ENCODE assay signal across 8 mouse cellular contexts in the genomic region with DNA sequence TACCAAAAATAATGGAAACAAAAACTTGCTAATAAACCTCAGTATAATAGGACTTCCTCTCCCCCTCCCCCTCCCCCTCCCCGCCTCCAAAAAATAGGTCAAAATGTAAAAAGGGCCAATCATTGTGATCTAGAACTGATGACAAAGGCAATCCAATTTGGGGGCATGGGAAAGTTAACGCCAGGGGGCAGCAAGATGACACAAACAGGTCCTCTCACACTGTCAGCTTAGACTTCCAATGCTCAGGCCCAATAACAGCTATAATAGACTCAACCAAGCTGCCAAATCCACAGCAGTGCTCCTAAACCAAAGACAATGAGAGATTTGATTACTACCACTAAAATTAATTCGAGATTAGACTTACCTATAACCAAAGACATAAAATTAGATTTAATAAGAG. TPM values are rescaled to one million over a fixed set of nuclear protein-coding genes. Genes with fewer than 3 reads are reported as not detected.
DNase-seq lines count a peak whose midpoint lies in the region; ATAC-seq lines count a peak whose summit lies in the region.

No protein-coding gene starts in this region.

- ATAC-seq in embryonic facial prominence, embryonic 11.5 days (replicated peaks; ENCODE audit: insufficient number of reproducible peaks, low FRiP score, low TSS enrichment, low read depth): no peak
- ATAC-seq in intestine, embryonic 14.5 days (replicated peaks; ENCODE audit: low FRiP score, low TSS enrichment, low read depth): 0 out of 2 replicates have a peak, but pooled peaks have one; percentile 27
- peak; percentile 90 for ATAC-seq in neutrophil, adult 5-6 weeks (ENCODE audit: extremely low read depth, insufficient number of reproducible peaks, low FRiP score, poor library complexity, severe bottlenecking)

- WGBS in embryonic facial prominence, embryonic 11.5 days: 34% methylated on average over 3 of the region's 3 CpGs
- WGBS in intestine, embryonic 14.5 days: 12% methylated on average over 3 of the region's 3 CpGs

- H3K4me1 ChIP-seq in embryonic facial prominence, embryonic 11.5 days (ENCODE audit: control insufficient read depth, insufficient read depth, low read length): no peaks in the 10 kb centered on the region
- no peaks in the 10 kb centered on the region for H3K4me1 ChIP-seq in intestine, embryonic 14.5 days (replicated peaks; ENCODE audit: control insufficient read depth, insufficient read depth, low read length)

- H3K4me2 ChIP-seq in embryonic facial prominence, embryonic 11.5 days (ENCODE audit: low read depth, low read length): no peak overlapping the region
- no peak overlapping the region for H3K4me2 ChIP-seq in intestine, embryonic 14.5 days (ENCODE audit: low read length)

- DNase-seq in ovary, postnatal 14 days (ENCODE audit: low spot score): peak; percentile 19
- DNase-seq in ovary, adult 18-20 months (ENCODE audit: low spot score): no peak
- peak; percentile 58 for DNase-seq in adrenal gland, postnatal 14 days
- DNase-seq in embryonic facial prominence, embryonic 11.5 days (ENCODE audit: low spot score): peak; percentile 54
- DNase-seq in intestine, embryonic 14.5 days (ENCODE audit: low spot score): peak; percentile 56
- DNase-seq in left cerebral cortex, adult 8-10 months (ENCODE audit: low spot score in 2 of 2): peak; percentile 2 to 10
- DNase-seq in thymus, postnatal 4 days: peak; percentile 61

- H3K27ac ChIP-seq in embryonic facial prominence, embryonic 11.5 days (replicated peaks; ENCODE audit: low read depth, low read length): no peak overlapping the region
- H3K27ac ChIP-seq in intestine, embryonic 14.5 days (ENCODE audit: low read depth): no peak overlapping the region

- no peaks in the 10 kb centered on the region for H3K9me3 ChIP-seq in embryonic facial prominence, embryonic 11.5 days (replicated peaks; ENCODE audit: control insufficient read depth, low read length)
- no peaks in the 10 kb centered on the region for H3K9me3 ChIP-seq in intestine, embryonic 14.5 days (ENCODE audit: control insufficient read depth, low read length)

- no peak overlapping the region for H3K4me3 ChIP-seq in embryonic facial prominence, embryonic 11.5 days (ENCODE audit: low read depth, low read length)
- H3K4me3 ChIP-seq in intestine, embryonic 14.5 days (ENCODE audit: low read depth, low read length): no peak overlapping the region

- no peak overlapping the region for H3K9ac ChIP-seq in embryonic facial prominence, embryonic 11.5 days (replicated peaks; ENCODE audit: low read length)
- no peak overlapping the region for H3K9ac ChIP-seq in intestine, embryonic 14.5 days (ENCODE audit: low read length)

- no peaks in the 10 kb centered on the region for H3K27me3 ChIP-seq in embryonic facial prominence, embryonic 11.5 days (ENCODE audit: control insufficient read depth, insufficient read depth, low read length)
- H3K27me3 ChIP-seq in intestine, embryonic 14.5 days (replicated peaks; ENCODE audit: control insufficient read depth, insufficient read depth, low read length): no peaks in the 10 kb centered on the region

- H3K36me3 ChIP-seq in embryonic facial prominence, embryonic 11.5 days (replicated peaks; ENCODE audit: control insufficient read depth, insufficient read depth, low read depth, low read length): no peaks in the 10 kb centered on the region
- no peaks in the 10 kb centered on the region for H3K36me3 ChIP-seq in intestine, embryonic 14.5 days (ENCODE audit: control insufficient read depth, insufficient read depth, low read length)

RNA-seq across cellular contexts. Expression of a gene that starts 16.5 kb away (rescaled TPM):
- total RNA-seq in adrenal gland, postnatal 14 days (2021): not detected in 2 replicates
- polyA plus RNA-seq in embryonic facial prominence, embryonic 11.5 days (2014; fragmentation: Nextera tagmentation; extraction: Ambion mirVana): not detected in 2 replicates
- polyA plus RNA-seq in intestine, embryonic 14.5 days (2014; fragmentation: Nextera tagmentation; extraction: Ambion mirVana): not detected in 2 replicates
- total RNA-seq in left cerebral cortex, adult 8-10 months (2022): not detected
- not detected in 2 replicates for total RNA-seq in neutrophil, adult 5-6 weeks (2017)

RNA-seq across cellular contexts. Expression of a gene that starts 51.3 kb away (rescaled TPM):
- not detected in 2 replicates for total RNA-seq in adrenal gland, postnatal 14 days (2021)
- polyA plus RNA-seq in embryonic facial prominence, embryonic 11.5 days (2014; fragmentation: Nextera tagmentation; extraction: Ambion mirVana): 0.21 TPM in 1 of 2 replicates, not detected in the other
- polyA plus RNA-seq in intestine, embryonic 14.5 days (2014; fragmentation: Nextera tagmentation; extraction: Ambion mirVana): not detected in 2 replicates
- not detected for total RNA-seq in left cerebral cortex, adult 8-10 months (2022)
- not detected in 2 replicates for total RNA-seq in neutrophil, adult 5-6 weeks (2017)

RNA-seq across cellular contexts. Expression of a gene that starts 55.1 kb away (rescaled TPM):
- total RNA-seq in adrenal gland, postnatal 14 days (2021): not detected in 2 replicates
- not detected in 2 replicates for polyA plus RNA-seq in embryonic facial prominence, embryonic 11.5 days (2014; fragmentation: Nextera tagmentation; extraction: Ambion mirVana)
- not detected in 2 replicates for polyA plus RNA-seq in intestine, embryonic 14.5 days (2014; fragmentation: Nextera tagmentation; extraction: Ambion mirVana)
- total RNA-seq in left cerebral cortex, adult 8-10 months (2022): not detected
- not detected in 2 replicates for total RNA-seq in neutrophil, adult 5-6 weeks (2017)
